Mouse (Mus musculus): Measurements from ENCODE around the gene Osgep. TPM values are rescaled to one million over a fixed set of nuclear protein-coding genes. Genes with fewer than 3 reads are reported as not detected.

Osgep gene
- total and polyA plus RNA-seq, 3 experiments: 29.3 to 117 (median 29.9) TPM

DNA sequence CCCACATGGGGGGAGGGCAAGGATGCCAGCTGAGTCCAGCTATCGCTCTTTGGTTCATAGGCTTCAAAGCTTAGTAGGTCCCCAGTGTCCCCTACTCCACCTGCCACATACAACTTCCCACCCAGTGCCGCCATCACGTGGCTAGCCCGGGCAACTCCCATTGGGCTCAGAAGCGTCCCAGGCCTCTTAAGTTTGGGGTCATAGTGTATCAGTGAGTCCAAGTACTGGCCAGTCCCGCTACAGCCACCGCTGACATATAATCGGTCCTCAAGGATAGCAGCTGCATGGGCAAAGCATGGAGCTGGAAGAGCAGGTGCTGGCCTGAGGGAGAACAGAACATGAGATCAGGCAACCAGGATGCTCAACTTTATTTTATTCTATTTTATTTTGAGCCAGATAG, 33.1 kb downstream of the Osgep start:
- DNase-seq (ENCODE audit: low spot score) (no peak), ATAC-seq (ENCODE audit: extremely low read depth, insufficient number of reproducible peaks, low FRiP score, poor library complexity, severe bottlenecking) (no peak)
- H3K36me3 ChIP-seq (replicated peaks): no peaks in the 10 kb centered on the region
- no peaks in the 10 kb centered on the region for H3K9me3 ChIP-seq (replicated peaks)
- peaks cover 2% of the 10 kb centered on the region; the same call in 1 of the 2 replicates for H3K4me1 ChIP-seq (ENCODE audit: insufficient read depth, low read depth, low read length)
- no peak for TF ChIP-seq POLR2AphosphoS5 (IDR thresholded peaks at IDR 0.05; ENCODE audit: insufficient replicate concordance, low read depth, low read length)
- no peak for TF ChIP-seq GATA2 (IDR thresholded peaks at IDR 0.05; ENCODE audit: borderline replicate concordance, low read depth, low read length)
- no peak for TF ChIP-seq CTCF (IDR thresholded peaks at IDR 0.05; ENCODE audit: low read depth, low read length)
- TF ChIP-seq TAL1 (conservative IDR thresholded peaks at IDR 0.05; ENCODE audit: low read depth, low read length): no peak
- no peak for TF ChIP-seq GATA1 (IDR thresholded peaks at IDR 0.05; ENCODE audit: borderline replicate concordance, low read length)
- H3K27me3 ChIP-seq (ENCODE audit: insufficient read depth, low read length): peaks cover 25% of the 10 kb centered on the region
- no peak overlapping the region for H3K4me3 ChIP-seq (ENCODE audit: low read depth, low read length)

DNA sequence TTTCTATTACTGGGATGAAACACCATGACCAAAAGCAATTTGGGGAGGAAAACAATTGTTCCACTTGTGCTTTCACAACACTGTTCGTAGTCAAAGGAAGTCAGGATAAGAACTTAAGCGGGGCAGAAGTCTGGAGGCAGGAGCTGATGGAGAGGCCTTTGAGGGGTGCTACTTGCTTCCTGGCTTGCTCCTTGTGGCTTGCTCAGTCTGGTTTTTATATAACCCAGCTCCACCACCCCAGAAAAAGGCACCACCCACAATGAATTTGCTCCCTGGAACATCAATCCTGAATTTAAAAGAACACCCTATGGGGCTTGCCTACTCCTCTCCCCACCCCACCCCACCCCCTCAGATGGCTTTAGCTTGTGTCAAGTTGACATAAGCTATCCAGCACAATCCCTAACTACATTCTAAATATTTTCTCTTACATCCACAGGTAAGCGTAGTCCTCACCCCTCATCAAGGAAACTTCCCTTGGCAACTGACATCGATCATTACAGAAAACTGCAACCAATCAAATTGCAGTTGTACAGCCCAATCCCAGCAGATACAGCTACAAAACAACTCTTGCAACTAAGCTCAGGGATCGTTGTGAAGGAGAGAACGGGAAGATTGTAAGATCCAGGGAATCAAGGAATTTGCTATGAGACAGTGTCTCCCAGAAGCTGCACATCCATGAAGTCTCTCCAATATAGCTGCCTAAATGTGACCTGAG, 48.3 kb downstream of the Osgep start:
- TF ChIP-seq GATA1 (IDR thresholded peaks at IDR 0.05; ENCODE audit: borderline replicate concordance, low read length) (no peak), GATA2 (IDR thresholded peaks at IDR 0.05; ENCODE audit: borderline replicate concordance, low read depth, low read length) (no peak), POLR2AphosphoS5 (IDR thresholded peaks at IDR 0.05; ENCODE audit: insufficient replicate concordance, low read depth, low read length) (no peak), TAL1 (conservative IDR thresholded peaks at IDR 0.05; ENCODE audit: low read depth, low read length) (no peak), CTCF (IDR thresholded peaks at IDR 0.05; ENCODE audit: low read depth, low read length) (no peak)
- H3K27me3 ChIP-seq (ENCODE audit: insufficient read depth, low read length): no peaks in the 10 kb centered on the region
- peaks cover 3% of the 10 kb centered on the region for H3K36me3 ChIP-seq (replicated peaks)
- no peak overlapping the region for H3K4me3 ChIP-seq (ENCODE audit: low read depth, low read length)
- H3K9me3 ChIP-seq (replicated peaks): no peaks in the 10 kb centered on the region
- H3K4me1 ChIP-seq (ENCODE audit: insufficient read depth, low read depth, low read length): peaks cover 5% of the 10 kb centered on the region
- no peak for DNase-seq (ENCODE audit: low spot score)
- no peak for ATAC-seq (ENCODE audit: extremely low read depth, insufficient number of reproducible peaks, low FRiP score, poor library complexity, severe bottlenecking)

DNA sequence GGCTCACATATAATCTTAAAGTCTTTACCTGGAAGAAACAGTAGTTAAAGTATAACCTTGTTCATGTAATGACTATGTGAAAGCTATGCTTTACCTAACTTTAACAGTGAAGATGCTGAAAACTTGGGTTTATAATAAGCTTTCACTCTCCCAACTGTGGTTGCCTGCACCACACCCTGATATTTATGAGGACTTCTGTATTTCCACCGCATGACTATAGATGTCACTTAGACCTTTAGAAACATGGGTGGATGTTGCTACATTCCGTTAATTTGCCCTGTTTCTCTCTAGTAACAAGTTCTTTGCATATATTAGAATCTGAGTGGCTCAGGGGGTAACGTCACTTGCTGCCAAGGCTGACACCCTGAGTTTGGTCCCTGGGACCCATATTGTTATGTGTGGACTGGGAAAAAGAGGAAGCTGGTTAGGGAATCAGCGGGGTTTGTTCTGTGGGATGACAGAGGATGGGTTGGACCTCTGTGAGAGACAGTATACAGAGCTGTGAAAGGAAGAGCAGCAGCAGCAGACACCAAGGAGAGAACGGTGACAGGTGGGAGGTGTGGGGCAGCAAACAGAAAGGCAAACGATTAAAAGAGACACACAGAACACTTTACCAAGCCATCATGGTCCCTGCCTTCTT, 49.0 kb downstream of the Osgep start:
- ATAC-seq (ENCODE audit: extremely low read depth, insufficient number of reproducible peaks, low FRiP score, poor library complexity, severe bottlenecking) (no peak), DNase-seq (ENCODE audit: low spot score) (no peak)
- no peaks in the 10 kb centered on the region for H3K27me3 ChIP-seq (ENCODE audit: insufficient read depth, low read length)
- no peaks in the 10 kb centered on the region for H3K9me3 ChIP-seq (replicated peaks)
- TF ChIP-seq TAL1 (conservative IDR thresholded peaks at IDR 0.05; ENCODE audit: low read depth, low read length): no peak
- TF ChIP-seq CTCF (IDR thresholded peaks at IDR 0.05; ENCODE audit: low read depth, low read length): no peak
- no peak for TF ChIP-seq POLR2AphosphoS5 (IDR thresholded peaks at IDR 0.05; ENCODE audit: insufficient replicate concordance, low read depth, low read length)
- TF ChIP-seq GATA1 (IDR thresholded peaks at IDR 0.05; ENCODE audit: borderline replicate concordance, low read length): no peak
- no peak for TF ChIP-seq GATA2 (IDR thresholded peaks at IDR 0.05; ENCODE audit: borderline replicate concordance, low read depth, low read length)
- H3K4me3 ChIP-seq (ENCODE audit: low read depth, low read length): no peak overlapping the region
- peaks cover 3% of the 10 kb centered on the region for H3K36me3 ChIP-seq (replicated peaks)
- peaks cover 11% of the 10 kb centered on the region for H3K4me1 ChIP-seq (ENCODE audit: insufficient read depth, low read depth, low read length)

DNA sequence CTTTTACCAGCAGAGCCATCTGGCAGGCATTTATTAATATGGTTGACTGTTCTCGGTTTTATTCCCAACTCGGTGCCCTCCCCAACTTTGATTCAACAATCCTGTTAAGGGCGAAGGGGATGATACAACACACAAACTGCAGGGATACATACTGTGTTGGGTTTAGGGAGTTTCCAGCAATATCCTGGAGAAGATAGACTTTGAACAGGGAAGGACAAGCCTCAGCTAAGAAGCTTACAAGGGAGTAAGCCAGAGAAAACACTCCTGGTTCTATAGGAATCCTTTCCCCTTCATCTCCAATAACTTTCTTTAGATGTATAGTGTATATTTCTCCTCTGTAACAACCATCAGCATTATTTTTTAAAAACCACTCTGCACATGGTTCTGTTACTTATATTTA, 49.5 kb downstream of the Osgep start:
- Histone ChIP-seq H3K4me1 (ENCODE audit: insufficient read depth, low read depth, low read length) (peaks cover 13% of the 10 kb centered on the region), H3K4me3 (ENCODE audit: low read depth, low read length) (no peak overlapping the region), H3K27me3 (ENCODE audit: insufficient read depth, low read length) (no peaks in the 10 kb centered on the region), H3K36me3 (replicated peaks) (peaks cover 3% of the 10 kb centered on the region), H3K9me3 (replicated peaks) (no peaks in the 10 kb centered on the region)
- ATAC-seq (ENCODE audit: extremely low read depth, insufficient number of reproducible peaks, low FRiP score, poor library complexity, severe bottlenecking) (no peak), DNase-seq (ENCODE audit: low spot score) (no peak)
- no peak for TF ChIP-seq GATA1 (IDR thresholded peaks at IDR 0.05; ENCODE audit: borderline replicate concordance, low read length)
- TF ChIP-seq GATA2 (IDR thresholded peaks at IDR 0.05; ENCODE audit: borderline replicate concordance, low read depth, low read length): no peak
- TF ChIP-seq CTCF (IDR thresholded peaks at IDR 0.05; ENCODE audit: low read depth, low read length): no peak
- TF ChIP-seq TAL1 (conservative IDR thresholded peaks at IDR 0.05; ENCODE audit: low read depth, low read length): no peak
- no peak for TF ChIP-seq POLR2AphosphoS5 (IDR thresholded peaks at IDR 0.05; ENCODE audit: insufficient replicate concordance, low read depth, low read length)

DNA sequence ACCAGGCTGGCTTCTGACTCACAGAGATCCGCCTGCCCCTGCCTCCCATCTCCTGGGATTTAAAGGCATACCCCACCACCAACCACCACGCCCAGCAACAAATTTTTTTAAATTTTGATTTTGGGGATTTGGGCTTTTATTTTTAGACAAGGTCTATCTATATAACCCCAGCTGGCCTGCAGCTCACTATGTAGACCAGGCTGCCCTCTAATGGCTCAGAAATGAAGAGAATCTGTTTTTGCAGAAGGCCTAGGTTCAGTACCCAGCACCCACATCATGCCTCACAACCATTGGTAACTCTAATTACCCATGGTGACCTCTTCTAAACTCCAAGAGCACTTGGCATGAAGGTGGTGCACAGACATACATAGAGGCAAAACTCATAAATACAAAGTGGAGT, 53.4 kb downstream of the Osgep start:
- H3K27me3 ChIP-seq (ENCODE audit: insufficient read depth, low read length): no peaks in the 10 kb centered on the region
- H3K36me3 ChIP-seq (replicated peaks): peaks cover 27% of the 10 kb centered on the region
- TF ChIP-seq TAL1 (conservative IDR thresholded peaks at IDR 0.05; ENCODE audit: low read depth, low read length): no peak
- TF ChIP-seq GATA2 (IDR thresholded peaks at IDR 0.05; ENCODE audit: borderline replicate concordance, low read depth, low read length): no peak
- no peak for TF ChIP-seq CTCF (IDR thresholded peaks at IDR 0.05; ENCODE audit: low read depth, low read length)
- no peak for TF ChIP-seq POLR2AphosphoS5 (IDR thresholded peaks at IDR 0.05; ENCODE audit: insufficient replicate concordance, low read depth, low read length)
- no peak for TF ChIP-seq GATA1 (IDR thresholded peaks at IDR 0.05; ENCODE audit: borderline replicate concordance, low read length)
- peaks cover 17% of the 10 kb centered on the region for H3K4me1 ChIP-seq (ENCODE audit: insufficient read depth, low read depth, low read length)
- DNase-seq (ENCODE audit: low spot score): no peak
- no peak for ATAC-seq (ENCODE audit: extremely low read depth, insufficient number of reproducible peaks, low FRiP score, poor library complexity, severe bottlenecking)
- no peaks in the 10 kb centered on the region for H3K9me3 ChIP-seq (replicated peaks)
- no peak overlapping the region for H3K4me3 ChIP-seq (ENCODE audit: low read depth, low read length)

DNA sequence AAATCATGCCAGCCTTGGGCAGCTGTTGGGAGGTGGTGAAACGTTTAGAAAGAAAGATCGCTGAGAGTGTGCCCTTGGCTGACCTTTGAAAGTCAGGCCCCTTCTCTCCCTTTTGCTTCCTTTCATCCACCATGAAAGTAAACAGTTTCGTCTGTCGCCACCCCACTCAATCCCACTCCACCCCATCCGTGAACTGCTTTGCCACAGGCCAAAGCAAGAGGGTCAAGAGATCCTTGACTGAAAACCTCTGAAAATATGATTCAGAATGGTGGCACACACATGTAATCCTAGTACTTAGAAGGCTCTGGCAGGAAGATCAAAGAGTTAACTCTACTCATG, 53.9 kb downstream of the Osgep start:
- DNase-seq (ENCODE audit: low spot score): no peak
- no peaks in the 10 kb centered on the region for H3K27me3 ChIP-seq (ENCODE audit: insufficient read depth, low read length)
- H3K4me1 ChIP-seq (ENCODE audit: insufficient read depth, low read depth, low read length): peaks cover 17% of the 10 kb centered on the region
- TF ChIP-seq TAL1 (conservative IDR thresholded peaks at IDR 0.05; ENCODE audit: low read depth, low read length) (no peak), POLR2AphosphoS5 (IDR thresholded peaks at IDR 0.05; ENCODE audit: insufficient replicate concordance, low read depth, low read length) (no peak), GATA2 (IDR thresholded peaks at IDR 0.05; ENCODE audit: borderline replicate concordance, low read depth, low read length) (no peak), GATA1 (IDR thresholded peaks at IDR 0.05; ENCODE audit: borderline replicate concordance, low read length) (no peak), CTCF (IDR thresholded peaks at IDR 0.05; ENCODE audit: low read depth, low read length) (no peak)
- no peaks in the 10 kb centered on the region for H3K9me3 ChIP-seq (replicated peaks)
- H3K36me3 ChIP-seq (replicated peaks): peaks cover 32% of the 10 kb centered on the region
- ATAC-seq (ENCODE audit: extremely low read depth, insufficient number of reproducible peaks, low FRiP score, poor library complexity, severe bottlenecking): no peak
- peak overlapping the region; percentile 77 for H3K4me3 ChIP-seq (ENCODE audit: low read depth, low read length)
